ENCODE assay signal across 25 mouse cellular contexts in genomic region chr17:49515678-49516077, GRCm38 (mm10). TPM values are rescaled to one million over a fixed set of nuclear protein-coding genes. Genes with fewer than 3 reads are reported as not detected.
DNase-seq lines count a peak whose midpoint lies in the region; ATAC-seq and TF ChIP-seq lines count a peak whose summit lies in the region.
"Had no signal": no experiment of that assay in that cellular context is flagged by ENCODE, and none has a peak within 500 bp of the region (broad histone marks: within the 10 kb centered on the region; RNA-seq: fewer than 3 reads in every experiment).

No protein-coding gene starts in this region.

- no peak for TF ChIP-seq CTCF in heart, adult 2 months (IDR thresholded peaks at IDR 0.05)
- no peak for TF ChIP-seq CTCF in kidney, postnatal 0 days (IDR thresholded peaks at IDR 0.05; ENCODE audit: low read depth)
- TF ChIP-seq CTCF in lung, postnatal 0 days (IDR thresholded peaks at IDR 0.05): no peak

- H3K27ac ChIP-seq in heart, adult 2 months: peak overlapping the region; percentile 17; the same call in 1 of the 2 replicates
- no peak overlapping the region for H3K27ac ChIP-seq in kidney, postnatal 0 days
- H3K27ac ChIP-seq in lung, postnatal 0 days (ENCODE audit: low read length): no peak overlapping the region
- H3K27ac ChIP-seq: forebrain, embryonic 10.5 days; hindbrain, embryonic 14.5 days; limb, embryonic 12.5 days had no signal

- no peak for TF ChIP-seq POLR2A in heart, adult 2 months (IDR thresholded peaks at IDR 0.05; ENCODE audit: insufficient read depth, low read depth, low read length)

- H3K9ac ChIP-seq in heart, adult 2 months (ENCODE audit: low read depth, low read length): no peak overlapping the region
- H3K9ac ChIP-seq in kidney, postnatal 0 days (ENCODE audit: low read depth, low read length): no peak overlapping the region
- H3K9ac ChIP-seq in lung, postnatal 0 days (replicated peaks; ENCODE audit: low read depth): no peak overlapping the region
- H3K9ac ChIP-seq: hindbrain, embryonic 14.5 days; limb, embryonic 12.5 days; liver, postnatal 0 days had no signal

- ATAC-seq in kidney, postnatal 0 days (replicated peaks; ENCODE audit: low FRiP score, low read depth): no peak
- ATAC-seq in lung, postnatal 0 days: peak; percentile 51; the same call in 1 of the 2 replicates
- ATAC-seq: forebrain, embryonic 16.5 days; inflammation-experienced regulatory T-cells, adult 6 months; liver, postnatal 0 days had no signal

- 55% methylated on average over 4 of the region's 4 CpGs for WGBS in heart, adult 2 months
- 43% methylated on average over 4 of the region's 4 CpGs for WGBS in kidney, postnatal 0 days
- 45% methylated on average over 4 of the region's 4 CpGs for WGBS in lung, postnatal 0 days

- H3K36me3 ChIP-seq in heart, adult 2 months (ENCODE audit: control insufficient read depth, insufficient read depth, low read length): no peaks in the 10 kb centered on the region
- no peaks in the 10 kb centered on the region for H3K36me3 ChIP-seq in kidney, postnatal 0 days (ENCODE audit: insufficient read depth, low read length)
- no peaks in the 10 kb centered on the region for H3K36me3 ChIP-seq in lung, postnatal 0 days (ENCODE audit: insufficient read depth, low read length)
- H3K36me3 ChIP-seq: forebrain, embryonic 10.5 days; G1E had no signal

- peaks cover 9% of the 10 kb centered on the region for H3K4me1 ChIP-seq in heart, adult 2 months (ENCODE audit: control insufficient read depth, insufficient read depth, low read length)
- H3K4me1 ChIP-seq in kidney, postnatal 0 days (replicated peaks; ENCODE audit: insufficient read depth, low read length): 0 out of 2 replicates have a peak, but pooled peaks cover 3% of the 10 kb centered on the region
- H3K4me1 ChIP-seq in lung, postnatal 0 days (ENCODE audit: insufficient read depth, low read depth, low read length): no peaks in the 10 kb centered on the region; the same call in 1 of the 2 replicates
- H3K4me1 ChIP-seq: forebrain, embryonic 10.5 days; megakaryocyte, embryonic 14.5 days had no signal

- H3K27me3 ChIP-seq in heart, adult 2 months (ENCODE audit: control insufficient read depth, insufficient read depth, low read length): no peaks in the 10 kb centered on the region
- no peaks in the 10 kb centered on the region for H3K27me3 ChIP-seq in kidney, postnatal 0 days (ENCODE audit: insufficient read depth, low read length)
- H3K27me3 ChIP-seq in lung, postnatal 0 days (replicated peaks; ENCODE audit: insufficient read depth, low read length): no peaks in the 10 kb centered on the region
- H3K27me3 ChIP-seq: limb, embryonic 12.5 days; megakaryocyte, embryonic 14.5 days; Patski had no signal

- no peak overlapping the region for H3K4me2 ChIP-seq in kidney, postnatal 0 days (ENCODE audit: low read length)
- no peak overlapping the region for H3K4me2 ChIP-seq in lung, postnatal 0 days (replicated peaks; ENCODE audit: low read depth, low read length)
- H3K4me2 ChIP-seq: hindbrain, embryonic 14.5 days; limb, embryonic 12.5 days; liver, embryonic 11.5 days had no signal

- TF ChIP-seq EP300 in heart, adult 2 months (IDR thresholded peaks at IDR 0.05; ENCODE audit: insufficient read depth, low read depth, low read length): no peak
- TF ChIP-seq EP300 in lung, postnatal 0 days (IDR thresholded peaks at IDR 0.05): no peak

- no peak overlapping the region for H3K4me3 ChIP-seq in heart, adult 2 months
- no peak overlapping the region for H3K4me3 ChIP-seq in kidney, postnatal 0 days (replicated peaks; ENCODE audit: low read depth, low read length)
- H3K4me3 ChIP-seq in lung, postnatal 0 days (ENCODE audit: low read depth, low read length): no peak overlapping the region
- H3K4me3 ChIP-seq: forebrain, embryonic 10.5 days; limb, embryonic 12.5 days; megakaryocyte, embryonic 14.5 days had no signal

- no peaks in the 10 kb centered on the region for H3K79me2 ChIP-seq in heart, adult 2 months (replicated peaks; ENCODE audit: control insufficient read depth, insufficient read depth, low read length)

- intact Hi-C loops in heart, adult 2 months (cut with DNase I): no loop called here
- intact Hi-C loops in heart, postnatal 36 days (cut with DNase I): no loop called here

- DNase-seq in heart, adult 2 months: no peak
- no peak for DNase-seq in heart, postnatal 36 days
- DNase-seq in kidney, postnatal 0 days (ENCODE audit: low spot score): peak; percentile 81
- no peak for DNase-seq in kidney, adult 8-10 months
- no peak for DNase-seq in lung, postnatal 0 days (ENCODE audit: low spot score)
- no peak for DNase-seq in lung, postnatal 25 days (ENCODE audit: low spot score)
- DNase-seq in mesoderm, embryonic 11.5 days (ENCODE audit: low read depth, low spot score): peak; percentile 31
- DNase-seq: adrenal gland, postnatal 36 days; B cell, adult 2 months; cerebellum, adult 11 months; cerebellum, postnatal 10 days; gastrocnemius, postnatal 25 days; heart, postnatal 4 days; liver, postnatal 0 days; midbrain, embryonic 14.5 days; thymus, adult 2 months had no signal

- H3K9me3 ChIP-seq in kidney, postnatal 0 days (replicated peaks; ENCODE audit: low read length): no peaks in the 10 kb centered on the region
- H3K9me3 ChIP-seq in lung, postnatal 0 days (ENCODE audit: low read length): no peaks in the 10 kb centered on the region
- H3K9me3 ChIP-seq: forebrain, embryonic 10.5 days; limb, embryonic 12.5 days had no signal

RNA-seq across cellular contexts. Expression of gene Daam2, which starts 48.5 kb away (rescaled TPM):
- total RNA-seq in heart, adult 2 months (2021): 1 to 10 TPM; 6.4 to 8.8 TPM
- 4.0 and 6.6 TPM in 2 replicates for polyA plus RNA-seq in heart, adult 2 months (2012; rRNA removed)
- total RNA-seq in heart, postnatal 36 days (2021): 1 to 10 TPM; 7.6 to 7.8 TPM
- 4.7 and 4.8 TPM in 2 replicates for polyA plus RNA-seq in kidney, postnatal 0 days (2015; fragmentation: Nextera tagmentation; extraction: Ambion mirVana)
- 4.6 and 6.6 TPM in 2 replicates for polyA plus RNA-seq in lung, postnatal 0 days (2015; fragmentation: Nextera tagmentation; extraction: Ambion mirVana)
- polyA plus RNA-seq: G1E; inflammation-experienced regulatory T-cells, adult 6 months had no signal

Comparison
In these comparisons a context has a peak if more than half of its experiments do, and no peak if none do; other contexts are left out.
1. DNase-seq: peak in kidney, postnatal 0 days (single experiment) and mesoderm, embryonic 11.5 days (single experiment); none in heart, adult 2 months (0 of 2), heart, postnatal 36 days (0 of 2), kidney, adult 8-10 months (0 of 2), lung, postnatal 0 days (single experiment) and lung, postnatal 25 days (single experiment).